Mouse (Mus musculus) thymus, postnatal 0 days (tissue): ENCODE results near the gene Psen2. TPM values are rescaled to one million over a fixed set of nuclear protein-coding genes. Genes with fewer than 3 reads are reported as not detected.

Experiments
- DNase-seq: peaks from one replicate; pipeline ENCODE4 v3.0.0-alpha.2; 2015; ENCODE audit warnings: low spot score
- polyA plus RNA-seq: library from polyadenylated mRNA; unstranded; fragments of >200 nt; fragmentation: Nextera tagmentation; extraction: Ambion mirVana; gene quantifications from 2 replicates; pipeline ENCODE4 v1.2.1, GENCODE M21; 2015

The Psen2 gene
- polyA plus RNA-seq, 1 experiment from 2014 or later: 11.6 TPM

GRCm38 (mm10) chr1:180277563-180277962 is 14.3 kb upstream of the Psen2 start:
- DNase-seq: no peak

- no peak for DNase-seq
These were observed 11.6 kb upstream of the Psen2 start for GRCm38 (mm10) chr1:180274725-180275308.

GRCm38 (mm10) chr1:180269033-180269432 is 5.8 kb upstream of the Psen2 start:
- DNase-seq: no peak

GRCm38 (mm10) chr1:180268249-180269031 is 5.2 kb upstream of the Psen2 start:
- DNase-seq: peak; percentile 88

- no peak for DNase-seq
These were observed 3.9 kb upstream of the Psen2 start for GRCm38 (mm10) chr1:180267151-180267550.

- peak; percentile 51 for DNase-seq
These were observed 2.2 kb upstream of the Psen2 start for GRCm38 (mm10) chr1:180265399-180265798.

- no peak for DNase-seq
These were observed 1.6 kb upstream of the Psen2 start for GRCm38 (mm10) chr1:180264851-180265250.

- DNase-seq: no peak
These were observed 1.2 kb upstream of the Psen2 start for GRCm38 (mm10) chr1:180264389-180264788.

GRCm38 (mm10) chr1:180261857-180262570 is 1.2 kb downstream of the Psen2 start:
- DNase-seq: no peak

- DNase-seq: no peak
These were observed 1.8 kb downstream of the Psen2 start for GRCm38 (mm10) chr1:180261415-180261814.

- DNase-seq: no peak
These were observed 2.4 kb downstream of the Psen2 start for GRCm38 (mm10) chr1:180260886-180261285.

- DNase-seq: no peak
These were observed 3.5 kb downstream of the Psen2 start for GRCm38 (mm10) chr1:180259753-180260152.

GRCm38 (mm10) chr1:180257446-180257845 is 5.8 kb downstream of the Psen2 start:
- DNase-seq: no peak

GRCm38 (mm10) chr1:180256866-180257265 is 6.4 kb downstream of the Psen2 start:
- DNase-seq: no peak

- DNase-seq: peak; percentile 97
These were observed 7.0 kb downstream of the Psen2 start for GRCm38 (mm10) chr1:180256138-180256674.

GRCm38 (mm10) chr1:180255294-180256117 is 7.7 kb downstream of the Psen2 start:
- no peak for DNase-seq

GRCm38 (mm10) chr1:180254316-180254715 is 8.9 kb downstream of the Psen2 start:
- no peak for DNase-seq

- DNase-seq: no peak
These were observed 10.5 kb downstream of the Psen2 start for GRCm38 (mm10) chr1:180252656-180253190.

- no peak for DNase-seq
These were observed 11.8 kb downstream of the Psen2 start for GRCm38 (mm10) chr1:180251176-180252048.

GRCm38 (mm10) chr1:180250441-180250830 is 12.8 kb downstream of the Psen2 start:
- no peak for DNase-seq
